Mouse (Mus musculus) testis, adult 2 months (tissue): ENCODE measurements around the gene Ccdc187.

Source experiments
- CTCF ChIP-seq: fragments of 200-500 bp; IDR thresholded peaks from 2 replicates; pipeline ENCODE4 v1.5.1; 2012; ENCODE audit warnings: low read depth, mild to moderate bottlenecking, inconsistent platforms, low read length, moderate library complexity; ENCODE audit not compliant: control insufficient read depth, insufficient read depth, insufficient replicate concordance
- POLR2A ChIP-seq: fragments of 200-500 bp; IDR thresholded peaks from 2 replicates; pipeline ENCODE4 v1.6.1; 2012; ENCODE audit warnings: low read depth, mild to moderate bottlenecking, inconsistent platforms, low read length, moderate library complexity; ENCODE audit not compliant: control insufficient read depth

DNA sequence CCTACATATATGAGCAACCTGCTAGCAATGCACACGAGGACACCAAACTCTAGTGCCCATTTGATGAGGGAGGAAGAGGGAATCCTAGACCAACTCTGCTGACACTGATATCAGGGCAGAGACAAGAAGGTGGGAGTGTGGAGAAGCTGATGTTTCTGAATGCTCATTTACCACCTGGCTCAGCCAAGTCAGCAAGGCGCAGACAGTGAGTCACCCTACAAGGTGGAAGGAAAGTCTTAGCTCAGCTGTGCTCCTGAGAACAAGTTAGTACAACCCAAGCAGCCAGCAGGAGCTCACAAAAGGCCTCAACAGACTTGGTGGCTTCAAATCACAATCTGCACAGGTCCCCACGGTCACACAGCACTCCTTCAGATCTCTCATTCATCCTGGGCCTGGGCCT, 63.0 kb downstream of the Ccdc187 start:
- no peak for TF ChIP-seq CTCF
- no peak for TF ChIP-seq POLR2A
